Mouse (Mus musculus) heart, adult 9 months (tissue): Measurements from ENCODE around the gene Grm5.

ENCODE experiments used
- DNase-seq, 2 experiments: peaks; one replicate each; pipeline ENCODE4 v3.0.0; 2022; ENCODE audit warnings: low spot score in 2 of 2

Grm5 gene

DNA sequence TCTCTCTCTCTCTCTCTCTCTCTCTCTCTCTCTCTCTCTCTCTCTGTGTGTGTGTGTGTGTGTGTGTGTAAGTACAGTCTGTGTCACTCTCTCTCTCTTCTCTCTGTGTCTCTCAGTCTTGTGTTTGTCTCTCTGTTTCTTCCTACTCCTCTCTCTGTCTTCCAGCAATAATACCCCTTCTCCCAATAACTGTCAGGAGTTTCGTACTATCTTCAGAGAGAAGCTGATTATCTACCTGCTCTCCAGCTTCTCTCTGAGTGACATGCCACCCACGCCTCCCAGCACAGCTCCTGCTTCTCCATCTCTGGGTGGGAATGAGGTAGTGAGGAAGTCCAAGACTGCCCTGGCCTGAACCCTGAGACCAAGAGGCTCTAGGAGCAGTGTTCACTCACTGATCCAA, at the start of gene Grm5:
Grm5 (plus strand) TSS at position 301 of the 400 bp plus-strand sequence.
- no peak for DNase-seq

DNA sequence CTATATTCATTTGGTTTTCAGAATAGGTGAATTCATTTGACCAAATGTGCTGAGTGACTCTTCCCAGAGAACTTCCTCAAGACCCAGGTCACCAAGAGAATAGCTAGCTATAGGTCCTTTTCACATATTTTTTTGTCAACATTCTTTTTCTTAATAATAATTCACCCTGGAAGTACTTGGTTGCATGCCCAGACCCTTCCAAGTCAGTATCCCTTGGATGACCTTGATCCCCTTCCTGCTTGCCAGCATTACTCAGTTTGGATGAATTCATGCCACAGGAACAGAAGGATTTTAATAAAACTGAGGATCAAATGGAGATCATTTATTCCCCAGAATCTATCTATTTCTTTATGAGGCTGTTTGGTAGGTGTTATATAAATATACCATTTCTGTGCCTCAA, 44.9 kb upstream of the Grm5 start:
- no peak for DNase-seq

DNA sequence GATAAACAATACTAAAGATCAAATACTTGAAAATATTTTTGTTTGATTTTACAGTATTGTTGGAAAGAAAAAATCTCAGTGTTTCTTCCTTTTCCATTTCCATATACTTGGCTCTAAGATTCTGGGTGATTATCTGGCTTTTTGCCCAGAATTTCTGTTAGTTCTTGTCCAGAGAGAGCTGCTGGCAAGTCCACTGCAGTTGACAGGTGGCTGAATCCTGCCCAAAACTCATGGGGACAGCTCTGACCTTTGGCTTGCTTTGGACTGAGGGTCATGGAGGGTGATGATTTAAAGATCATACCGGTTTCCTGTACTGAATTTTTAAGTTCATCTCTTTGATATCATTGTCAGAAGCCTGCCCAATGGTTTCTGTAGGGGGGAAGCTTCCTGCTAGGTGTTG, 18.7 kb upstream of the Grm5 start:
- no peak for DNase-seq

DNA sequence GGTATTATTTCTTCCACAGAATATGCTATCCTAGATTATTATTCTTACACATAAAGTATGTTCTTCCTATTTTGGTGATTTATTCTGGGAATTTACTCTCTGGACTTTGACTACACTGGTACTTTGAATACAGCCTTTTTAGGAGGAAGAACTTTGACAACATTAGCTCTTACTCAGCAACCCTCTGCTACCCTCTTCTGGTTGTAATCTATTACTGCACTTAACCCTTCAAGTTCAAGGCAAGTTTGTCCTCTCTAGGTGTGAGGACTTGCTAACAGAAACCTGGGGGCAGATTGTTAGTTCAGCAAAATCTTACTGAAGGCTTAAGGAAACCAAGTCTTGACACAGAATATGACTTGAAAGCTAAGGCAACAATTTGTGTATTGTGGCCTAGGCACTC, 17.5 kb upstream of the Grm5 start:
- DNase-seq: no peak

- DNase-seq: no peak
Measured at GRCm38 (mm10) chr7:87584281-87584701, 323 bp downstream of the Grm5 start.

DNA sequence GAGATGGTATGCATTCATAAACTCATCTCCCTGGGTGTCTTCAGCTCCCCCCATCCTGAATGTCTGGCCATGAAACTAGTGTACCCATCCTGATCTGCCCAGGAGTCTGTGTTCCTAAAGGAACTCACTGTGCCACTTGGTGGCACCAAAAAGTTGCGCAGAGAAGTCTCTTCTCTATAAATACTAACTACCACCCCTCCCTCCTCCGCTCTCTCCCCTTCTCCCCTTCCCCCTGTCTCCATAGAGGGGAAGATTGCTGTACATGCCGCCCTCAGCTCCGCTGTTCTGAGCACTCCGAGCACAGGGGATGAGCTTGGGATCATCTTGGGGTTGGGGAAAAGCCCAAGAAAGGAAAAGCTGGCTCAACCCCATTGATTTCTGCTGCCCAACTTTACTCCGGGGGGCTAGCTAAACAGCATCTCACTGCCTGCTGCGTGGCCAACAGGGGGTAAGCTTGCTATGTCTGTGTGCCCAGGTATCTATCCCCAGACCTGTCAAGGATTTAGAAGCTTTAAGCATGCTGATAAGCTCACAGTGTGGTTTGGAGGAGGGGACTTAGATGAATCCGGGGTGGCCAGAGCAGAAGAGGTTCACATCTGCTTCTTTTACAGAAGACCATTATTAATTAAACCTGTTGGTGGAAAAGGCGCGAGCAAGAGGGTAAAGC, 2.4 kb downstream of the Grm5 start:
- no peak for DNase-seq

DNA sequence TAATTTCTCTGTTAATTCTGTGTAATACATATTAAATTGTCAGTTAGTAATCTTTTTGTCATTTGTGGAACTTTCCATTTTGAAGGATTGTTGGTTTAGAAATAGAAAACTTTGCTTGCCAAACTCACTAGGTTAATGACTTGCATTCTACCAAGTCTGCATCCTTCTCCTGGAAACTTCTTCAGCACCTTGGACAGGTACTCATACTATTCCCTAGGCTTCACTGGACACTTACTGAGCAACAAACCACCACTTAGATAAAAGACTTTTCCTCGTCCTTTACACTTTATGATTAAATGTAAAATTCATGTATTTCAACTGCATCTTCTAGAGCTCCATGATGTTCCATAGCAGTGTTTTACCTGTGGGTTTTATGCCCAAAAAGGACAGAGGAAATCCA, 4.0 kb downstream of the Grm5 start:
- no peak for DNase-seq

GRCm38 (mm10) chr7:87626251-87626650, 42.3 kb downstream of the Grm5 start:
- DNase-seq: no peak

DNA sequence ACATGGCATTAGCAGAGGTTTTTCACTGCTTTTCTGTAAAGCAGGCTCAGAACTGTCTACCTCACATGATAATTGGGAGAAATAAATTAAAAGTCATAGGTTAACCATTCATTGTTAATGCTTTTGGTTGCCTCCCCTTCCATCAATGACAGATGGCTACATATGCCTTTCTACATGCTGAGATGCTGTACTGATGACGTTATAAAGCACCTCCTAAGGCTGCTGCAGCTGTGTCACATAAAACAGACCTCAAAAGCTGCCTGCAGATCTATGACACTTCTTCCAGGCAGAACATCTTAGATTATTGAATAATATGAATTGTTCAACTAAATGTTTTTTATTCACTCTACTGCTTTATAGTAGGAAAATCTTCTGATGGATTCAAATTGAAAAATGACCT, 51.6 kb downstream of the Grm5 start:
- DNase-seq: no peak

- no peak for DNase-seq
Measured at GRCm38 (mm10) chr7:87650610-87651009, 66.6 kb downstream of the Grm5 start.

DNA sequence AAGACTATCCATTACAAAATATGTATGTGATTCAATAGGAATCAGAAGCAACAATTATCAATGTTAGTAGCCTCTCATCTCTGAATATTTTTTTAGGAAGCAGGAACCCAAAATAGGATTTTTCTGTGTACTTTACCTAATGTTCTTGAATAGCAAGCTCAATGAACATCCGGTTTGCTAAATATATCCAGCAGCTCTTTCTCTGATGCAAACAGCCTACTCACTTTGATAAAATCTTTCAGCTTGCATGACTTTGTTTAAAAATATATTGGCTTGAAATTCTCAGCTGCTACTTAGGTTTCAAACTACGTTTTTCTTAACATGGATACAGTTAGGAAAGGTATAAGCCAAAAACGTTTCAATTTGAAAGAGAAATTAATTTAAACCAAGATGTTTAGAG, 77.8 kb downstream of the Grm5 start:
- DNase-seq: no peak

- DNase-seq: no peak
Measured at GRCm38 (mm10) chr7:87664041-87664440, 80.1 kb downstream of the Grm5 start.

DNA sequence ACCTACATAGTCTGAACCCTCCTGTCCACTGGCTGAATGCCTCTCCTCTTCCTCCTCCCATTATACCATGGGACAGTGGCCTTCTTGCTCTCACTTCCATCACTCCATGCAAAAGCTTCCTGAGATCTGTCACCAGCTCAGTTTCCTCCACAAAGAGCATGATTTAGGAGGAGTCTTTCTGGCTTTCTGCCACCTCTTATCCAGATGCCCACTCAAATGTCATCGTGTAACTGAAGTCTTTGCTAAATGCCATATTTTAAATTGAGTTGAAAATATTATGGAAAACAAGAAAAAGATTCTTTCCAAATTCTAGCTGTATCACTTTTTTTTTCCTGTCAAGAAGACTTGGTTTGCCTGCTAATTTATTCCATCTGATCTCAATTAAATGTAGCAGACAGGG, 132.4 kb downstream of the Grm5 start:
- DNase-seq: no peak

DNA sequence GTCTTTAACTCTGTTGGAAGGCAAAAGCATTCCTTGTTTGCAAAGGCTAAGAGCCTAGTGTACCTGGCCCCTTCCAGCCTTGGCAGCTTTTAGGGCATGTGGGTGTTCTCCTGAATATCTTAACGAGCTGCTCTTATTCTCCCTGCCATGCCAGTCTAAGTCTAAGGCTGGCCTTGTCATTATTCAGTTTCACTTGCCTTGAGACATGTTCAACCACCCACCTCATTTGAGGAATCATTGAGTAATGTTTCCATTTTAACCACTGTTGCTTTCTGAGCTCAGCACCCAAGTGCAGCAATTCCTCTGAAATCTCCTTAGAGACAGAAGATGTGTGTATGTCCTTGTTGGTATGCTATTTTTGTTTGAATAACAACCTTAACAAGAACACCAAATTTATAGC, 134.7 kb downstream of the Grm5 start:
- no peak for DNase-seq

- no peak for DNase-seq
Measured at GRCm38 (mm10) chr7:87734511-87734910, 150.5 kb downstream of the Grm5 start.

DNA sequence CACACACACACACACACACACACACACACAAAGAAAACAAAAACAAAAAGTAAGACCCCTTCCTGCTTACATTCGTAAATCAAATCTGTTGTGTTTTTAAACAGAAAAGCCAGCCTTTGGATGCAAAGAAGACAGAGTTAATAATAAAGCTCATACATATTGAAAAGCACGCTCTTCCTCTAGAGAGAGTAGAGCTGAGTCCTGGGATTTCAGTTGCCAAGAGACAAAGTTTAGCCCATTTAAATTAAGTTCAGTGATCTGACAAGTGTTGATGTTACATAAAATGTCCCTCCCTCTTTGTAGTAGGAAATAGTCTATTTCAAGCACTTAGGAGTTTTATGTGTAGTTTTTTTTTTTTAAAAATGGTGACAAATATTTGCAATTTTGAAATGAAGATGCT, 178.0 kb downstream of the Grm5 start:
- DNase-seq: no peak

DNA sequence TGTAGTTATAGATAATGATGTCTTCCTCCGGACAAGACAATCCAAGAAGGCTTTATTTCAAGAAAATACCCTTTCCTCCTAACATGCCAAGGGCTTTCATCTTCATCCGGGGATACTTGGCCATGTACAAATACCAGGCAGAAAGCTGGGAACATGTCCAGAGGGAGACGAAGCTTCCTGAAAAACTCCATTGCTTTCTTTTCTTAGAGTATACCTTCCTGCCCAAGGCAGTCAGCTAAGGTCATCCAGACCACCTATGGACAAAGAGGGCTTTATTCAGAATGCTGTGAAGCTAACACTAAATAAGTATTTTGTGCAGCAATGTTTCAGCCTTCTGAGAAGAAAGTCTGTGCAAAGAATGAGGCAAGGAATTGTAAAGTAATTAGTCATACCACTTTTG, 178.4 kb downstream of the Grm5 start:
- no peak for DNase-seq

- no peak for DNase-seq
Measured at GRCm38 (mm10) chr7:87787560-87787959, 203.6 kb downstream of the Grm5 start.

DNA sequence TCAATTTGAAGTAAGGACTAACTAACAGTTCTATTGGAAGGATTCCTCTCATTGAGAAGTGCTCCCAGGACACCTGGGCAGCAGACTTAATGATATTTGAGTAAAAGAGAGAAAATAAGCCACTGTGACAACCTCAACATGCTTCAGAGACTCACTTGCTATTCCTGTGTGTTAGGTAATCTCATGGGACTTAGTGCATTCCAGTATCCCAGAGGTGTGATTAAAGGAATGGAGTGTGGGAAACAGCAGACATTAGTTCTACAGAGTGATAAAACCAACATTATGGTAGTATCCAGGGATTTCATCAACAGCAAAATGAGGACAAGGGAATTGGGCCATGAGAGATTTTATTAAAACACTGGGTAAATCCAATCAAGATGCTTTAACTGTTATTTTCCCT, 205.0 kb downstream of the Grm5 start:
- no peak for DNase-seq

DNA sequence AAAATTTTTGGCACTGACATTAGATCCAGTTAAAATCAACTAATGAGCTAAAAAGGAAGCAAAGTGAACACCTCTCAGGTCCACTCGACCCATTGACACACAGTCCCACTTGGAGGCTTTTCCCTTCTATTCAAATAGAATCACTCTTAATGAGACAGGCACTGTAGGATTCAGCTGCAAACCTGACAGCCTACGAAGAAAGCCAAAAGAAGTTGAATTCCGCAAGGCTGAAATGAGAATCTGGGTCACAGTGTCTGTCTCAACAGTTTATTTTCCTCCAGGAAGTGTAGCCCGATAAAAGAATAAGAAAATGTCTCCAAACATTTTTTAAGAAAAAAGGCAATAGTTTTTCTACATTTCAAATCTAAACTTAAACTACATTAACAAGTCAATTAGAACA, 209.9 kb downstream of the Grm5 start:
- DNase-seq: no peak

GRCm38 (mm10) chr7:87824898-87825297, 240.9 kb downstream of the Grm5 start:
- no peak for DNase-seq

GRCm38 (mm10) chr7:87834669-87835068, 250.7 kb downstream of the Grm5 start:
- DNase-seq: no peak

DNA sequence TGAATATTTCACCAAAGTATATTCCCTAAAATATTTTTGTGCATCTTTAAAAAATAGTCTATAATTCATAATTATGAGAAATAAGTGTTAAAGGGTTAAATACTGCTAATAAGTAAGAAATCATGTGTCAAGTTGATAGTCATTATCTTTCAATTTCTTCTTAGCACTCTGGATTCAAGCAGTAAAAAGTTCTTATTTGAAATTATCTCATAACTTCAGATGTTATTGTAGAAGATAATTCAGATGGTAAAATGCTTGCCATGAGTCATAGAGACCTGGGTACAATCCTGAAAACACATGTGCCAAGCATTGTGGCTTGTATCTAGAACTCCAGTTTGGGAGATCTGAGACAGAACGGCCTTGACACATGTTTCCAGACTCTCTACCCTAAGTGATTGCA, 254.6 kb downstream of the Grm5 start:
- no peak for DNase-seq

GRCm38 (mm10) chr7:87843496-87843895, 259.5 kb downstream of the Grm5 start:
- no peak for DNase-seq
